Mouse (Mus musculus): ENCODE measurements around the gene Ranbp2.

DNA sequence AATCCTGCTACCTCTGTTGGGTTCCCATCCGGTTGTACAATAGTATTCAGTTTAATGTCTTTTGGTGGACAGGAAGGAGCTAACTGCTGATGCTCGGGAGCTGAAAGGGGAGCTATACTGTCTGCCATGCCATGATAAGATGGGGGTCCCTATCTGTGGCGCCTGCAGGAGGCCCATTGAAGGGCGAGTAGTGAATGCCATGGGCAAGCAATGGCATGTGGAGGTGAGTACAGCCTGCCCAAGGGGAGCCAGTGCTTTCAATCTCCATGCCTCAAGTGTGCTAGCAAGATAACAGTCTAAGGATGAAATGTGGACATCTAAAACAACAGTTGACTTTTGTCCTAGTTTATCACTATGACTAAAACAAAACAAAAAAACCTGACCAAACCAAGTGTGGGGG, 34.4 kb upstream of the Ranbp2 start:
- no peak for TF ChIP-seq CTCF (IDR thresholded peaks at IDR 0.05; ENCODE audit: insufficient read depth, low read depth, low read length)
- no peak for TF ChIP-seq POLR2A (IDR thresholded peaks at IDR 0.05; ENCODE audit: insufficient read depth, low read depth, low read length)
